Mouse (Mus musculus) stomach, embryonic 16.5 days (tissue): ENCODE data around the gene Rtn4rl2. TPM values are rescaled to one million over a fixed set of nuclear protein-coding genes. Genes with fewer than 3 reads are reported as not detected.

Experiments
- ATAC-seq: fragments of 200-750 bp; cut with Nextera tagmentation; 2 replicates; pipeline ENCODE4 v1.8.0; 2017; ENCODE audit warnings: moderate number of reproducible peaks, moderate TSS enrichment; ENCODE audit not compliant: insufficient read depth, low FRiP score
- H3K27ac ChIP-seq: fragments of 300-500 bp; sonication (generic); 2 replicates; pipeline ENCODE4 v1.5.1; 2014; ENCODE audit warnings: low read length
- H3K27me3 ChIP-seq: fragments of 300-500 bp; sonication (generic); 2 replicates; pipeline ENCODE4 v1.6.1; 2014; ENCODE audit warnings: low read length, control low read depth, mixed read lengths; ENCODE audit not compliant: control insufficient read depth, insufficient read depth
- H3K36me3 ChIP-seq: fragments of 300-500 bp; sonication (generic); 2 replicates; pipeline ENCODE4 v1.6.1; 2014; ENCODE audit warnings: low read length; ENCODE audit not compliant: control insufficient read depth, insufficient read depth
- H3K4me1 ChIP-seq: fragments of 300-500 bp; sonication (generic); 2 replicates; pipeline ENCODE4 v1.6.1; 2014; ENCODE audit warnings: low read length, control low read depth, mixed read lengths; ENCODE audit not compliant: control insufficient read depth, insufficient read depth
- H3K4me2 ChIP-seq: fragments of 300-500 bp; sonication (generic); 2 replicates; pipeline ENCODE4 v1.6.1; 2014; ENCODE audit warnings: low read depth, low read length, mixed read lengths
- H3K4me3 ChIP-seq: fragments of 300-500 bp; sonication (generic); replicated peaks from 2 replicates; pipeline ENCODE4 v1.5.1; 2014; ENCODE audit warnings: mild to moderate bottlenecking, low read length
- H3K9ac ChIP-seq: fragments of 300-500 bp; sonication (generic); 2 replicates; pipeline ENCODE4 v1.6.1; 2014; ENCODE audit warnings: low read length
- H3K9me3 ChIP-seq: fragments of 300-500 bp; sonication (generic); replicated peaks from 2 replicates; pipeline ENCODE4 v1.6.1; 2016; ENCODE audit warnings: low read length, control low read depth; ENCODE audit not compliant: control insufficient read depth
- WGBS: fragments of 180-500 bp; shearing (Covaris S2); extraction: QIAGEN DNeasy Blood & Tissue Kit; methylation state at CpG from one replicate; pipeline ENCODE4 v1.1.7; 2014; 5-methylcytosine and 5-hydroxymethylcytosine counted together
- polyA plus RNA-seq: library from polyadenylated mRNA; unstranded; fragments of >200 nt; fragmentation: Nextera tagmentation; extraction: Ambion mirVana; gene quantifications from 2 replicates; pipeline ENCODE4 v1.2.1, GENCODE M21; 2015

The Rtn4rl2 gene
- 0.37 TPM in 1 of 2 replicates, not detected in the other for polyA plus RNA-seq

- Histone ChIP-seq H3K36me3 (no peaks in the 10 kb centered on the region), H3K9ac (peak within 1 kb of the TSS; percentile 64), H3K27me3 (peaks cover 70% of the 10 kb centered on the region), H3K4me3 (peak within 1 kb of the TSS; percentile 58), H3K4me1 (peaks cover 37% of the 10 kb centered on the region), H3K4me2 (peak within 1 kb of the TSS; percentile 78), H3K9me3 (no peaks in the 10 kb centered on the region), H3K27ac (no peak within 1 kb of the TSS)
- no peak for ATAC-seq
- 1% methylated on average over 34 of the region's 35 CpGs for WGBS
Observed at GRCm38 (mm10) chr2:84886234-84886731, at the start of gene Rtn4rl2. TSS of gene Rtn4rl2 (minus strand) at chr2:84886710.

GRCm38 (mm10) chr2:84935065-84935464, 48.6 kb upstream of the Rtn4rl2 start:
- H3K36me3 ChIP-seq = no peaks in the 10 kb centered on the region
- H3K27ac ChIP-seq = no peak overlapping the region
- no peak overlapping the region for H3K4me3 ChIP-seq
- H3K4me2 ChIP-seq = no peak overlapping the region
- no peak for ATAC-seq
- H3K9ac ChIP-seq = no peak overlapping the region
- H3K4me1 ChIP-seq = peaks cover 20% of the 10 kb centered on the region
- 87% methylated on average over 5 of the region's 5 CpGs for WGBS
- no peaks in the 10 kb centered on the region for H3K27me3 ChIP-seq
- H3K9me3 ChIP-seq = no peaks in the 10 kb centered on the region

GRCm38 (mm10) chr2:84934649-84935007, 48.1 kb upstream of the Rtn4rl2 start:
- Histone ChIP-seq H3K4me1 (peaks cover 20% of the 10 kb centered on the region), H3K4me2 (no peak overlapping the region), H3K27ac (no peak overlapping the region), H3K4me3 (no peak overlapping the region), H3K9ac (no peak overlapping the region), H3K36me3 (no peaks in the 10 kb centered on the region), H3K9me3 (no peaks in the 10 kb centered on the region), H3K27me3 (no peaks in the 10 kb centered on the region)
- WGBS = 74% methylated on average over 4 of the region's 4 CpGs
- no peak for ATAC-seq

GRCm38 (mm10) chr2:84933992-84934648, 47.6 kb upstream of the Rtn4rl2 start:
- no peak overlapping the region for H3K4me3 ChIP-seq
- H3K4me1 ChIP-seq = peaks cover 20% of the 10 kb centered on the region
- no peaks in the 10 kb centered on the region for H3K9me3 ChIP-seq
- no peaks in the 10 kb centered on the region for H3K27me3 ChIP-seq
- WGBS = 69% methylated on average over 8 of the region's 8 CpGs
- H3K36me3 ChIP-seq = no peaks in the 10 kb centered on the region
- H3K27ac ChIP-seq = no peak overlapping the region
- ATAC-seq = no peak
- no peak overlapping the region for H3K9ac ChIP-seq
- no peak overlapping the region for H3K4me2 ChIP-seq

GRCm38 (mm10) chr2:84930186-84930585, 43.7 kb upstream of the Rtn4rl2 start:
- Histone ChIP-seq H3K4me1 (no peaks in the 10 kb centered on the region), H3K36me3 (no peaks in the 10 kb centered on the region), H3K4me3 (no peak overlapping the region), H3K27ac (no peak overlapping the region), H3K27me3 (no peaks in the 10 kb centered on the region), H3K9ac (no peak overlapping the region), H3K9me3 (no peaks in the 10 kb centered on the region), H3K4me2 (no peak overlapping the region)
- 83% methylated on average over 7 of the region's 7 CpGs for WGBS
- no peak for ATAC-seq

- Histone ChIP-seq H3K9me3 (no peaks in the 10 kb centered on the region), H3K27ac (no peak overlapping the region), H3K27me3 (no peaks in the 10 kb centered on the region), H3K4me1 (peaks cover 8% of the 10 kb centered on the region; the same call in 1 of the 2 replicates), H3K36me3 (no peaks in the 10 kb centered on the region), H3K4me3 (no peak overlapping the region), H3K4me2 (no peak overlapping the region), H3K9ac (no peak overlapping the region)
- no peak for ATAC-seq
- WGBS = 84% methylated on average over 10 of the region's 10 CpGs
Observed at GRCm38 (mm10) chr2:84919601-84920108, 33.1 kb upstream of the Rtn4rl2 start.

- Histone ChIP-seq H3K4me3 (no peak overlapping the region), H3K27me3 (no peaks in the 10 kb centered on the region), H3K36me3 (no peaks in the 10 kb centered on the region), H3K27ac (no peak overlapping the region), H3K4me2 (no peak overlapping the region), H3K9ac (no peak overlapping the region), H3K4me1 (peaks cover 8% of the 10 kb centered on the region; the same call in 1 of the 2 replicates), H3K9me3 (no peaks in the 10 kb centered on the region)
- WGBS = 29% methylated on average over 3 of the region's 3 CpGs
- peak; percentile 48; the same call in 1 of the 2 replicates for ATAC-seq
Observed at GRCm38 (mm10) chr2:84918188-84918587, 31.7 kb upstream of the Rtn4rl2 start.

- Histone ChIP-seq H3K27ac (peak overlapping the region; percentile 46; the same call in 1 of the 2 replicates), H3K4me2 (no peak overlapping the region), H3K9ac (no peak overlapping the region), H3K4me1 (peaks cover 8% of the 10 kb centered on the region; the same call in 1 of the 2 replicates), H3K9me3 (no peaks in the 10 kb centered on the region), H3K36me3 (no peaks in the 10 kb centered on the region), H3K4me3 (no peak overlapping the region), H3K27me3 (no peaks in the 10 kb centered on the region)
- ATAC-seq = no peak; the same call in 1 of the 2 replicates
- 43% methylated on average over 8 of the region's 8 CpGs for WGBS
Observed at GRCm38 (mm10) chr2:84916548-84917320, 30.2 kb upstream of the Rtn4rl2 start.

- Histone ChIP-seq H3K4me2 (no peak overlapping the region), H3K9me3 (no peaks in the 10 kb centered on the region), H3K4me3 (no peak overlapping the region), H3K27me3 (no peaks in the 10 kb centered on the region), H3K4me1 (peaks cover 8% of the 10 kb centered on the region; the same call in 1 of the 2 replicates), H3K9ac (no peak overlapping the region), H3K27ac (no peak overlapping the region), H3K36me3 (no peaks in the 10 kb centered on the region)
- no peak for ATAC-seq
- 74% methylated on average over 3 of the region's 3 CpGs for WGBS
Observed at GRCm38 (mm10) chr2:84915330-84915729, 28.8 kb upstream of the Rtn4rl2 start.
